Mouse (Mus musculus): Measurements from ENCODE around the gene Itk. TPM values are rescaled to one million over a fixed set of nuclear protein-coding genes. Genes with fewer than 3 reads are reported as not detected.
A peak's percentile ranks its signal among the peaks of the same experiment; 100 is the strongest.

The Itk gene
- polyA plus RNA-seq, 1 experiment = 125 TPM

DNA sequence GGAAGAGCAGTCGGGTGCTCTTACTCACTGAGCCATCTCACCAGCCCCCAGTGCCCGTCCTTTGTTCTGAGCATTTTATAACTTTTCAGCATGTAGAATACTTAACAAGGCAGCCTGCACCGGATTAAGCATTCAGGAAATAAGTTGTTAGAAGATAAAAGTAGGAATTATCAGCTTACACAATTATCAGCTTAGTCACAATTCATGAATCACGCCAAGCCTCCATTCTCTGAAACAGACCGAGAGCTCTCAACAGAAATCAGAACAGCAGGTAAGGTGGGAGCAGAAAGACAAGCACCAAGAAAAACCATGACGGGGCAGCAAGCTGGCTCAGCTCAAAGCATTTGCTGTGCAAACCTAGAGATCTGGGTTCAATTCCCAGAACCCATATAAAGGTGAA is 89.4 kb downstream of the Itk start:
- no peak overlapping the region for H3K27ac ChIP-seq (ENCODE audit: control insufficient read depth, insufficient read depth, low read length)
- H3K27me3 ChIP-seq (ENCODE audit: control insufficient read depth, insufficient read depth, low read length) = no peaks in the 10 kb centered on the region
- 89% methylated on average over 6 of the region's 6 CpGs for WGBS

DNA sequence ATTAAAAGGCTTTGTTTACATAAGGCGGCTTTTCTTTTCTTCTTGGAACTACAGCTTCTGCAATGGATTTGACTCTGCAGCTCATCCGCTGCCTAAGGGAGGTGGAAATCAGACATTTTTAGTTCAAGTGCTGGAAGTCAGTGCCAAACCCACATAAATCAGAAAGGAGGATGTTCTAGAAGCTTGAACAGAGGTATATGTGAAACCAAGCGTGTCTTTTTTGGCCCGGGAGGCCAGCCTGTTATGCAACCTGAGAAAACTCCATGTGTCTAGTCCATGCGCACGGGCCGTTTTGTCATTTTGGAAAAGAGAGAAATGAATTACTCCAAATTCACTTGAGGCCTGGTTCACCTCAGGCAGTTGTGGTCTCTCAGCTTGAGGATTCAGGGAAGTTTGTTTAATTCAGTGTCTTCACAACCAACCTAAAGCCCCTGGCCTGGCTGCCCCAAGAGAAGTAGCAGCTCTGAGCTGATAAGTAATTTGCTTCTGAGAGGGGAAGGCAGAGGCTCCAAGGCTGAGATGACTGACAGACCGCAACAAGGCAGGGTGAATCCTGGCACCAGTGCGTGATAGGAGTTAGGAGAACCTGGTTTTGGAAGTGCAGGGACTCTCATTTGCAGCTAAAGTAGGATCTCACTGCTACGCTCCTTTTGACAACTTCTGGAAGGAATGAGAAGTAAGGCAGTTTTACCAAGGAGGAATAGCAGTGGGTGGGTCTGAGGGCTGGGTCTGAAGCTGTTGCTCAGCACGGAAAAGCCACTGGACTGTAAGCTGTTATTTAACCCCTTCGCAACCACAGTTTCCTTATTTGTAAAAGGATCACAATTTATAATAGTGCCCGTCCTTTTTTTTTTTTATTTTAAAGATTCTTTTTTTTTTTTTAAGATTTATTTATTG is 90.2 kb downstream of the Itk start:
- peaks cover 4% of the 10 kb centered on the region; the same call in 1 of the 2 replicates for H3K36me3 ChIP-seq (ENCODE audit: control insufficient read depth, insufficient read depth, low read length)
- TF ChIP-seq CTCF (IDR thresholded peaks at IDR 0.05; ENCODE audit: borderline replicate concordance, control insufficient read depth, extremely low read depth, insufficient read depth, low read length, poor library complexity) = no peak
- no peak for TF ChIP-seq POLR2A (IDR thresholded peaks at IDR 0.05; ENCODE audit: control insufficient read depth, extremely low read depth, insufficient read depth, low read length, poor library complexity)
- H3K27me3 ChIP-seq (ENCODE audit: control insufficient read depth, insufficient read depth, low read length) = no peaks in the 10 kb centered on the region
- peaks cover 32% of the 10 kb centered on the region for H3K4me1 ChIP-seq (replicated peaks; ENCODE audit: control insufficient read depth, insufficient read depth, low read length)
- no peak for DNase-seq
- H3K4me3 ChIP-seq (ENCODE audit: control insufficient read depth, insufficient read depth, low read length) = no peak overlapping the region
- peak overlapping the region; percentile 34; the same call in 1 of the 2 replicates for H3K27ac ChIP-seq (ENCODE audit: control insufficient read depth, insufficient read depth, low read length)
- 57% methylated on average over 13 of the region's 13 CpGs for WGBS

More for the DNA sequence above, 89.4 kb downstream of the Itk start:
- TF ChIP-seq CTCF (IDR thresholded peaks at IDR 0.05; ENCODE audit: borderline replicate concordance, control insufficient read depth, extremely low read depth, insufficient read depth, low read length, poor library complexity) (no peak), POLR2A (IDR thresholded peaks at IDR 0.05; ENCODE audit: control insufficient read depth, extremely low read depth, insufficient read depth, low read length, poor library complexity) (no peak)
- no peak overlapping the region for H3K4me3 ChIP-seq (ENCODE audit: control insufficient read depth, insufficient read depth, low read length)
- no peak for DNase-seq
- peaks cover 4% of the 10 kb centered on the region; the same call in 1 of the 2 replicates for H3K36me3 ChIP-seq (ENCODE audit: control insufficient read depth, insufficient read depth, low read length)
- peaks cover 37% of the 10 kb centered on the region for H3K4me1 ChIP-seq (replicated peaks; ENCODE audit: control insufficient read depth, insufficient read depth, low read length)

- 95% methylated on average over 11 of the region's 11 CpGs for WGBS
- Histone ChIP-seq H3K27ac (ENCODE audit: control insufficient read depth, insufficient read depth, low read length) (no peak overlapping the region), H3K4me1 (replicated peaks; ENCODE audit: control insufficient read depth, insufficient read depth, low read length) (peaks cover 8% of the 10 kb centered on the region), H3K4me3 (ENCODE audit: control insufficient read depth, insufficient read depth, low read length) (no peak overlapping the region), H3K36me3 (ENCODE audit: control insufficient read depth, insufficient read depth, low read length) (peaks cover 23% of the 10 kb centered on the region), H3K27me3 (ENCODE audit: control insufficient read depth, insufficient read depth, low read length) (no peaks in the 10 kb centered on the region)
- TF ChIP-seq CTCF (IDR thresholded peaks at IDR 0.05; ENCODE audit: borderline replicate concordance, control insufficient read depth, extremely low read depth, insufficient read depth, low read length, poor library complexity) (no peak), POLR2A (IDR thresholded peaks at IDR 0.05; ENCODE audit: control insufficient read depth, extremely low read depth, insufficient read depth, low read length, poor library complexity) (no peak)
- DNase-seq = no peak
These were observed 94.9 kb downstream of the Itk start for GRCm38 (mm10) chr11:46294390-46294789.

GRCm38 (mm10) chr11:46293491-46293890 is 95.8 kb downstream of the Itk start:
- no peak for TF ChIP-seq CTCF (IDR thresholded peaks at IDR 0.05; ENCODE audit: borderline replicate concordance, control insufficient read depth, extremely low read depth, insufficient read depth, low read length, poor library complexity)
- no peak for TF ChIP-seq POLR2A (IDR thresholded peaks at IDR 0.05; ENCODE audit: control insufficient read depth, extremely low read depth, insufficient read depth, low read length, poor library complexity)
- no peak for DNase-seq
- H3K27me3 ChIP-seq (ENCODE audit: control insufficient read depth, insufficient read depth, low read length) = no peaks in the 10 kb centered on the region
- H3K4me3 ChIP-seq (ENCODE audit: control insufficient read depth, insufficient read depth, low read length) = no peak overlapping the region
- peaks cover 32% of the 10 kb centered on the region for H3K36me3 ChIP-seq (ENCODE audit: control insufficient read depth, insufficient read depth, low read length)
- H3K27ac ChIP-seq (ENCODE audit: control insufficient read depth, insufficient read depth, low read length) = no peak overlapping the region
- H3K4me1 ChIP-seq (replicated peaks; ENCODE audit: control insufficient read depth, insufficient read depth, low read length) = peaks cover 2% of the 10 kb centered on the region
- 97% methylated on average over 5 of the region's 5 CpGs for WGBS

GRCm38 (mm10) chr11:46290988-46291405 is 98.3 kb downstream of the Itk start:
- WGBS = 88% methylated on average over 10 of the region's 10 CpGs
- no peak for TF ChIP-seq POLR2A (IDR thresholded peaks at IDR 0.05; ENCODE audit: control insufficient read depth, extremely low read depth, insufficient read depth, low read length, poor library complexity)
- TF ChIP-seq CTCF (IDR thresholded peaks at IDR 0.05; ENCODE audit: borderline replicate concordance, control insufficient read depth, extremely low read depth, insufficient read depth, low read length, poor library complexity) = no peak
- Histone ChIP-seq H3K27ac (ENCODE audit: control insufficient read depth, insufficient read depth, low read length) (no peak overlapping the region), H3K27me3 (ENCODE audit: control insufficient read depth, insufficient read depth, low read length) (no peaks in the 10 kb centered on the region), H3K4me3 (ENCODE audit: control insufficient read depth, insufficient read depth, low read length) (no peak overlapping the region), H3K4me1 (replicated peaks; ENCODE audit: control insufficient read depth, insufficient read depth, low read length) (peaks cover 2% of the 10 kb centered on the region; the same call in 1 of the 2 replicates), H3K36me3 (ENCODE audit: control insufficient read depth, insufficient read depth, low read length) (peaks cover 50% of the 10 kb centered on the region)
- no peak for DNase-seq

- WGBS = 98% methylated on average over 9 of the region's 9 CpGs
- Histone ChIP-seq H3K36me3 (ENCODE audit: control insufficient read depth, insufficient read depth, low read length) (peaks cover 63% of the 10 kb centered on the region), H3K4me3 (ENCODE audit: control insufficient read depth, insufficient read depth, low read length) (no peak overlapping the region), H3K27me3 (ENCODE audit: control insufficient read depth, insufficient read depth, low read length) (no peaks in the 10 kb centered on the region), H3K27ac (ENCODE audit: control insufficient read depth, insufficient read depth, low read length) (no peak overlapping the region), H3K4me1 (replicated peaks; ENCODE audit: control insufficient read depth, insufficient read depth, low read length) (peaks cover 2% of the 10 kb centered on the region; the same call in 1 of the 2 replicates)
- DNase-seq = no peak
- TF ChIP-seq POLR2A (IDR thresholded peaks at IDR 0.05; ENCODE audit: control insufficient read depth, extremely low read depth, insufficient read depth, low read length, poor library complexity) = no peak
- no peak for TF ChIP-seq CTCF (IDR thresholded peaks at IDR 0.05; ENCODE audit: borderline replicate concordance, control insufficient read depth, extremely low read depth, insufficient read depth, low read length, poor library complexity)
These were observed 99.8 kb downstream of the Itk start for GRCm38 (mm10) chr11:46289561-46289960.

Data from thymus, adult 2 months (tissue).